Mouse (Mus musculus): ENCODE results near the gene Tbl2. TPM values are rescaled to one million over a fixed set of nuclear protein-coding genes. Genes with fewer than 3 reads are reported as not detected.

Gene Tbl2
- polyA plus RNA-seq, 2 experiments from 2014 or later: 5.2 to 5.4 TPM

DNA sequence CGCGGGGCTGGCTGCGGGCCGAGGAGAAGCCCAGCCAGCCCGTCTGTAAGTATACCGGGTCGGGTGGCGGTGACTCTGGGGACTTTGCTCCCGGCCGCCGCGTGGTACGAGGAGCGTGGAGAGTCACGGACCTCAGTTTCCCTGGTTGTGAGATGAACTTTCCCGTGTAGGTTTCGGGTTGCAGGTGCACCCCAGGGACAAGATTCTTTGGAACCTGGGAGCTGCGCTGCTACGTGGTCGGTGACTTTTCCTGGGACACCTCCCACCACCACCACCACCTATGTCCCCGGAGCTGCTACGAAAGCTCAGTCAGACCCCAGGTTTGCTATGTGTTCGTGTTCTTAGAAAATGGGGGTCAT lies 342 bp downstream of the Tbl2 start:
- ATAC-seq: no peak

DNA sequence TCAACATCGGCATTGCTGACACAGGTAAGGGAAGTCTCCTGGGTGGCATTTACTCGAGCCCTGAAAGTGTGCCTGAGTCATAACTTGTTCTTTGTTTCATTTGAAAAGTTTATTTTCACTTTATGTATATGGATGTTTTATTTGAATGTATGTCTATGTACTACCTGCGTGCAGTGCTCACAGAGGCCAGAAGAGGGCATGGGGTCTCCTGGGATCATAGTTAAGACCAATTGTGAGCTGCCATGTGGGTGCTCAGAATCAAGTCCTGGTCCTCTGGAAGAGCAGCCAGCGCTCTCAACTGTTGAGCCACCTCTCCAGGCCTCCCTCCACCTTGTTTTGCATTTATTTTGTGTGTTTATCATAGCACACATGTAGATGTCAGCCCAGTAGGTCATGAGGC lies 7.0 kb downstream of the Tbl2 start:
- ATAC-seq: no peak

DNA sequence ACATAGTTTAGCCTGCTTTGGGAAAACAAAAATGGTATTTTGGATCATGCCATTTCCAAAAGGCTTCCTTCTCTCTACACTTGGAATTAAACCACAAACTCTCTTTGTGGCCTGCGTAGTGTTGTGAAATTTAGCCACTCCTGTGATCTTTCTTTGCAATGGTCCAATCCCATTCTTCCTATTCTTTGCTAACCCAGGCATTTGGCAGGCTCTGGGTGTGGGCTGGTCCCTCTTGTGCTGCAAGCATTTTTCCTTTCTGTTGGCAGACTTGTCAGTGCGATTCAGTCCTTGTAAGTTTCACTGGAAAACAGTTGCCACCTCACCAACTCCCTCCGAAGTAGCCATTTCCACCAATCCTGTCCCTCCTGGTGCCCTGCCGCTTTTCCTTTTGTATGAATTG lies 11.8 kb downstream of the Tbl2 start:
- ATAC-seq: no peak

DNA sequence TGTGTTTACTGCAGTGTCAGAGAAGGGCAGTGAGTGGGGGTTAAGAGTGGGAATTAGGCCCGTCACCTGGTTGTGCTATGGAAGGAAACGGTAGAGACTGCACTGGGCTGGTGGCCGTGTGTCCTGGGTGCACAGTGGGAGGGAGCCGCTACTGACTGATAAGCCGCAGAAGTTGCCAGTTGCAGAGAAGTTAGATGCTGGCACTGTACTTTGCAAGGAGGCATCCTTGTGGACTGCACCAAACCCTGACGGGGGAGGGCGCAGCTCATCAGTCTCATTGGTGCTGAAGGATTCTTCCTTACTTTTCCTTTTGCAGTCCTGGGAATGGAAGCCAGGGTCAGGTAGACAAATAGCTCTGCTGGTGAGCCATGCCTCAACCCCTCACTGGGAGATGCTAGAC lies 12.2 kb downstream of the Tbl2 start:
- ATAC-seq: no peak

DNA sequence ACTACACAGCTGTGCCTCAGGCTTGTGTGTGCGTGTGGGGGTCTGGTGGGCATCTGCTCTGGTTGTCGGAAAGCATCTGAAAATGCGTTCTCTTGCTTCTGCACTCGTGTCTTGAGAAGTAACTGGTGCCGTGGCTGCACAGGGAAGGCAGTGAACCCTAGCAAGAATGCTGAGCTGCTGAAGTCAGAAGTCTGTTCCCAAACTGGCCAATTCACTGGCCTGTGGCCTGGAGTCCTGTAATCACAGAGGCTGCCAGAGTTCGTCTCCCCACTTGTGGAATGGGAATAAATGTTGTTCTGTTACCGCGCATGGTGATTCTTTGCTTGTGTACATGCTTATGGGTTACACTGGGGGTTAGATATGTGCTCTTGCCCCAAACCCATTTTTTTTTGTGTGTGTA lies 12.9 kb downstream of the Tbl2 start:
- ATAC-seq: no peak

DNA sequence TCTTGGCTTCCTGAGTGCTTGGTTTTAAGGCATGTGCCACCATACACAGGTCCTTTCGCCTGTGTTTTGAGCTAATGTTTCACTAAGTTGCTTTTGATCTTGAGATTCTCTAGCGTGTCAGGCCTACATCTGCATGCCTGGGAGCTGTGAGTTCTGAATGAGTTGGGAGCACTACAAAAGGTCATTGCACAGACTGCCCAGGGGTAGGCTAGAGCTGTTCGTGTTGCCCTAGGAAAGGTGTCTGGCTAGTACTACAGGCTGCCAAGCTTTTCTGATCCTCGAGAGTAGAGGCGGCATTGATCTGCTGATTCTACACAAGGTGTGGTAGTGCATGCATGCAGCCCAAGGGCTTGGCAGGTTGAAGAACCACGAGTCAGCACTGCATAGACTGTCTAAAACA lies 13.4 kb downstream of the Tbl2 start:
- ATAC-seq: no peak

DNA sequence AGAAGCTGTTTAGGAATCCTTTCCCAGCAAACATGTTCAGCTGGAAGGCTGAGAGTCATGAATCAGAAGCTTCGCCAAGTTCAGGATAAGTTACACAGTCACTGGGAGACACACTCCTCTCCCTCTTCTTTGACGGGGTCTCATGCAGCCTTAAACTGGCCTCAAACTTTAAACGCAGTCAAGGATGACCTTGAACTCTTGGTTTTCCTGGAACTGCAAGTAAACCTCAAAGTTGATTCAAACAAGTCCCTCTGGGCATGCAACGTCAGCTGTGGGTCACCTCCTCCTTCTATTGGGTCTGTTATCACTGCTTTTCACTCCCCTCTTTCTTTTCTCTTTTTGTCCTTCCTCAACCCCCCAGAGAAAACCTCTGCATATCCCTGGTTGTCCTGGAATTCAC lies 17.5 kb downstream of the Tbl2 start:
- no peak for ATAC-seq

DNA sequence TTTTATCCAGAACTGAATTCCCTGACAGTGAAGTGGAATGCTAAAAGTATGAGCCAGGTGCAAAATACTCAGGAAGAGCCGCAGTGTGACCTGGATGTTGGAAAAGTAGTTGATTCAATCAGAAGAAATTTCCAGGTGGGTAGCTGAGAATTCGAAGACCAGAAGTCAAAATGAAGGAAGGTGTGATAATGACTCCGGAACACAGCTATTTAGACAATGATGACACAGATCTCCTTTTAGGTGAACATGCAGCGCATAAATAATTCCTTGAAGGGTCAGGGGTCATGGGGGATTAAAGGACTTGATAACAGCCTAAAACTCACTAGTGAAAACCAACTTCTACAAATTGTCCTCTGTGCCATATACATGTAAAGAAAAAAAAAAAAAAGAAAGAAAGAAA lies 18.0 kb downstream of the Tbl2 start:
- no peak for ATAC-seq

DNA sequence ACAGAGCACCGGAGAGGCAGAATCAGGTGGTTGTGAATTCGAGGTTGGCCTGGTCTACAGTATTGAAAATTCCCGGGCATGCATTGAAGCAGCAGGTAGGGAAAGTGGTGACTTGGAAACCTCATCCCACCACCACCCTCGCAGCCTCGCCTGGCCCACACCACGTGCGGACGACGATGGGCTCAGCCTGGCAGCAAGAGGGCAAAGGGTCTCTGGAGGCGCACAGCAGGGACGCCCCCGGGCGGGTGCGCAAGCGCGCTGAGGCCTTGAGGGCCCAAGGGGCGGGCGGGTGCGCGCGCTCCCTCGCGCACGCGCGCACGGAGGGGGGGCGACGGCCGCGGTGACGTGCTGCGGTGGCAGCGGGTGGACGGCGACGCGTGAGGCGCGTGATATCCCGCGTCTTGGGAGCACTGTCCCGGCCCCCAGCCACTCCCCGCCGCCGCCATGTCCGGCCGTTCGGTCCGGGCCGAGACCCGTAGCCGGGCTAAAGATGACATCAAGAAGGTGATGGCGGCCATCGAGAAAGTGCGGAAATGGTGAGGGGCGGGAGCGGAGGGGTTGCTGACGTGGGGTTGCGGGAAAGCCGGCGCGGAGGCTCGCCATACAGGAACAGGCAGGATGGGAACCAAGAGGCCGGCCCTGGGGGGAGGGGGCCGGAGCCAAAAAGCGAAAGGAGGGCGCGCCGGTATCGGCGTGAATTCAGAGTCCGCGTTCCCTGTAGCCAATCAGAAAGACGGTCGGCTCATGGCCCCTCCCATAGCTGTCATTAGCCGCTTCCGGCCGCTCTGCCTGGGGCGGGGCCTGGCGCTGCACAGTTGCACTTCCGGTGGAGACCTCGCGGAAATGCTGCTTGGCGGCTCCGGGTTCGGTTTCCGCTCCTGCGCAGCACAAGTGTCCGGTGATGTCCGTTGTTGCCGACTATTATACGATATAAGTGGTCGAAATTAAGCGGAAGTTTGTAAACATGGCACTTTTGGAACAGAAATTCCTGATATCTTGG lies 18.9 kb downstream of the Tbl2 start, which contains the start of gene Bcl7b:
Gene Bcl7b (plus strand): TSS at position 221 of the 1,000 bp plus-strand sequence.
- peak; percentile 97 for ATAC-seq

DNA sequence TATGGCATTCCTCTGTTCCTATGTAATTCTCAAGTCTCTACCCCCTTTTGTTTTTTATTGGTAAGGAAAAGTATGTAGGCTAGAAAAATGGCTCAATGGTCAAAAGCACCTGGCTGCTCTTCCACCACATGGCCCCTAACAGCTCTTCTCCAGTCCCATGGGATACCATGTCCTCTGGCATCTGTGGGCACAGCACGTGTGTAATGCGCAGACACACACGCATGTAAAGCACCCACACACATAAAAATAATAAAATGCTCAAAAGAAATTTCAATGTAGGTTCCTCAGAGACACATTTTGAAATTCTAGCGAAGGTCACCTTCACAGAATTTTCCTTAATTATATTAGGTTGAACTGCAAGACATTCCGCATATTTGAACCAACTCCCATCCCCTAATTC lies 20.0 kb downstream of the Tbl2 start:
- no peak for ATAC-seq

DNA sequence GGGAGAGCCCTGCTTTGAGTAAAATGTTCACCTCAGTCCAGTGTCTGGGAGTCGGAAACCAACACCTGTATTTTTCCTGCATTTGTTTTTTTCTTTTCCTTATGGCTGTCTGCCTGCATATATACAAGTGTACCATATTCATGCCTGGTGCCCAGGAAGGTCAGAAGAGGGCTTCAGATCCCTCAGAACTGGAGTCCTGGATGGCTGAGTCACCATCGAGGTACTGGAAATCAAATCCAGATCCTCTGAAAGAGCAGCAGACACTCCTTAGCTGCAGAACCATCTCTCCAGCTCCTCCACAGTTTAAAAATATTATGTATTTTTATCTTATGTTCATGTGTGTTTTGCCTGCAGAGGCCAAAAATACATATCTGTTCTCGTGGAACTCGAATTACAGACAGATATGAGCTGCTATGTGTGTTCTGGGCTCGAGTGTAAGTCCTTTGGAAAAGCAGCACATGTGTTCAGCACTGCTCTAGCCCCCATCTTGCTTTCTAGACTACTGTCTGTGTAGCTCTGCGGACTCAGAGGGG lies 22.3 kb downstream of the Tbl2 start:
- ATAC-seq: no peak

DNA sequence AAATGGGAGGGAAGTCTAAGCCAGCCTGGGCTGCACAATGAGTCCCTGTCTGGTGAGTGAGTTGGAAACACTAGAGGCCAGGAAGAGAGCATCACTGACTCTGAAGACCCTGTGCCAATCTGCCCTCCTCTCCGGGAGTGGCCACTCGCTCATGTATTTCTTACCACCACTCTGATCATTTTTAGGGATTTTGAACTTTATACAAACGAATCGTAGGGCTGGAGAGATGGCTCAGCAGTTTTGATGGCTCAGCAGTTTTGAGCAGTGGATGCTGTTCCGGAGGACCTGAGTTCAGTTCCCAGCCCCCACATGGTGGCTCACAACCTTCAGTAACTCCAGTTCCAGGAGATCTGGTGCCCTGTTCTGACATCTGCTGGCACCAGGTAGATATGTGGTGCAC lies 23.5 kb downstream of the Tbl2 start:
- ATAC-seq: no peak

DNA sequence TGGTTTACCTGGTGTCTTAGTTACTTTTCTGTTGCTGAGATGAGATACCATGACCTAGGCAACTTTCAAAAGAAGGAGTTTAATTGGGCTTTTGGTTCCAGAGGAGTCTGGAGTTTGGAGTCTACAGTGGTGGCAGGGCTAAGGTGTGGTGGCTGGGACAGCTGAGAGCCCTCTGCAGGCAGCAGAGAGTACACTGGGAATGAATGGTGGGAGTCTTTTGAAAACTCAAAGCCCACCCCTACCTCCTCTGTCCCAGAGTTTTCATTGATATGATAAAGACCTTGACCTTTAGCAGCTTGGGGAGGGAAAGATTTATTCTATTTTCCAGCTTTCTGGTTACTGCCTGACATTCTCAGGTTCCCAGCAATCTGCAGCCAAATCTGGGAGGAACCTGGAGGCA lies 25.6 kb downstream of the Tbl2 start:
- ATAC-seq: no peak

DNA sequence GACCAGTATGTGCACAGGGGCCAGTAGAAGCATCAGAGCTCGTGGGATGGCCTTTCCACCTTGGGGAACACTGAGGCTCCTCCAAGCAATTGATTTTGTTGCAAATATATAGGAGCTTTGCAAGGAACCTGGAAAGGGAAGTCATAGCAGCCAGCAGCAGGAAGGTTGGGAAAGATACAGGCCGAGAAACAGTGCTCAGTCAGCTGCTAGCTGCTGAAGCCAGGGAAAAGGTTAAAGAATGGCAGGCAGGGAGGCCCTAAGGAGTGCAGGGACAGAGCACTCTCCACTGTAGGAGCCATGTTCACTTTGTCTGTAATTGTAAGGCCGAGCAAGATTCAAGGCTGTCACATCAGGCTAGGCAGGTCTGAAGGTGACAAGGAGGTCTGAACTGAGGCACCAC lies 29.1 kb downstream of the Tbl2 start:
- ATAC-seq: no peak

DNA sequence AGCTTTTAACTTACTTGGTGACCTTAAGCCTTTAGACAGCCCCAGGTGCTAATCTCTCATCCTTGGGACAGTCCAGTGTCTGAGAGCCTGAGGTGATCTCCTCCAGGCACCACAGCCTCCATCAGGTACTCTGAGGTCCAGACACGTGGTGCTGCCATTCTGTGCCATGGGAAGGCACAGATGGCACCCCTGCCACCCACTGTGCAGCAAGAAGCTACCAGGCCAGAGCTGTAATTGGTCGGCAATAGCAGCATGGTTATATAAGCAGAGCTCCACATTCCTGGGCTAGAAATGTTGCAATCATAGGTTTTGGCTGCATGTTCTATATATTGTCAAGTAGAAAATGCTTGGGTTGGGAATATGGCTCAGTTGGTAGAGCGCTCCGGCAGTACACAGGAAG lies 29.5 kb downstream of the Tbl2 start:
- ATAC-seq: no peak

DNA sequence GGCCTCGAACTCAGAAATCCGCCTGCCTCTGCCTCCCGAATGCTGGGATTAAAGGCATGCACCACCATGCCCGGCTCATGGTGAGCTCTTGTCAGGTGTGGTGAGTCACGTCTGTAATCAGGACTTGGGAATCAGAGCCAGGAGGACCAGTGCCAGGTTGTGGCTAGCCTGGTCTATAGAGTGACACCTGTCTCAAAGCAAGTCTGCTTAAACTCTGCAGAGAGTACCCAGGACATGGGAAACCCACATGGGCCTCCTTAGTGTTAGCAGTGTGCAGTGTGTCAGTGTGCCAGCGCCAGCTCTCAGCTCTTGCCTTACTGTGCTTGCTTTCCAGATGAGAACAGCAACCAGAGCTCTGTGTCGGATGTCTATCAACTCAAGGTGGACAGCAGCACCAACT lies 30.2 kb downstream of the Tbl2 start:
- ATAC-seq: no peak

DNA sequence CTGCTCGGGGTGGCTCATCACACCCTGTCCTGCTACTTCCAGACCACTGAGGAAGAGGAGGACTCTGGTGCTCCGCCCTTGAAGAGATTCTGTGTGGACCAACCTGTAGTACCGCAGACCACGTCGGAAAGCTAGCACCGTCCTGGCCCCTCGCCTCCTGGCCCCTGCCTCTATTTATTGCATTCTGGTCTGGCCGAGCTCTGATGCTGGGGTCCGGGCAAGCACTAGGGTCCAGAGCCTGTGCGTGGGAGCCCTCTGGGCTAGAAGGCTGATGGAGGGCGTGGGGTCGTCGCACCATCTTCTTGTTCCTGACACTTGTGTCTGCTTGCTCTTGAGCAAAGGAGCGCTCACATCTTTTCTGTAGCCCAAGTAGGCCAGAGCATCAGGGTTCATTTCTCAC lies 31.3 kb downstream of the Tbl2 start:
- no peak for ATAC-seq

DNA sequence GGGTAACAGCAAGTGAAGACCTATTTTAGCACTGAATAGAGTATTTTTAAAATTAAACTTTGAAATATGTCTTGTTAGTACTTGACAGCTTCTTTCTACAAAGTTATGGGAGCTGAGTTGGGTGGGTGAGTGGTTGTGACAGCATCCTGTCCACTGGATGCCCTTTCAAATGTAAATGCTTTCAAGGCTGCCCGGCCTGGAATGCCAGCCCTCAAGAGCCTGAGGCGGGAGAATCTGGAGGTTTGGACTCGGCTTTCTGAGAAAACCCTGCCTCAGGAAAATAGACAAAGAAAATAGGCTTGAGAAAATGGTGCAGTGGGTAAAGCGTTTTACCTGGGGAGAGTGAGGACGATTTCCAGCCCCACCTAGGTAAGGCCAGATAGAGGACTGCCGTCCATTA lies 32.3 kb downstream of the Tbl2 start:
- no peak for ATAC-seq

DNA sequence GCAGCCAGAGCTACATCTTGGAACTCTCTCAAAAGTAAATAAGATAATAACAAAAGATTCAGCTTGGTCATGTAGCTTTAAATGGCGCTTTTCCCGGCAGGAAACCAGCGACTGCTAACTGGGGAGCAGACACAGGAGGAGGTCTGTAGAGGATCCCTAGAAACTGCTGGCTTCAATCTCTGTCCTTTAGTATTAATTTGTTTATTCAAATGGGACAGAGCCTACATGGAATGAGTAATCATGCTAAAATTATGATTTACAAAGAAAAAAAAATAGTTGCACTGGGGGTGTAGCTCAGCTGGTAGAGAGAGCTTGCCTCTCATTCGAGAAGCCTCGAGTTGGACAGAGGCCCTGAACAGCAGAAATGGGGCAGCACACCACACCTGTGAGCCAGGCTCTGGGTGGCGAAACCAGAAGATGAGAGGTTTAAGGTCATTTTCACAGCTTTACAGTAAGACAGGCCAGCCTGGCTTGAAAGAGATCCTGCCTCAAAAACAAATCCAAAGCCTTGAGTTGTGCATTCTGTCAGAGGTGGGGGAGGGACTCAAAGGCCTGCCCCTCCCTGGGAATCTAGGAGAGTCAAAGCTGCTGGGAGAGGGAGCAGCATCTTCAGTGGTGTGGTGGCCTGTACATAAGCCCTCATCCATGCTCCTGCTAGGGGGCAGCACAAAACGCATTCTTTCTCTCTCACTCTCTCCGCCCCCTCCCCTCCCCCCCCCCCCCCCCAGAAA lies 33.8 kb downstream of the Tbl2 start:
- no peak for ATAC-seq

DNA sequence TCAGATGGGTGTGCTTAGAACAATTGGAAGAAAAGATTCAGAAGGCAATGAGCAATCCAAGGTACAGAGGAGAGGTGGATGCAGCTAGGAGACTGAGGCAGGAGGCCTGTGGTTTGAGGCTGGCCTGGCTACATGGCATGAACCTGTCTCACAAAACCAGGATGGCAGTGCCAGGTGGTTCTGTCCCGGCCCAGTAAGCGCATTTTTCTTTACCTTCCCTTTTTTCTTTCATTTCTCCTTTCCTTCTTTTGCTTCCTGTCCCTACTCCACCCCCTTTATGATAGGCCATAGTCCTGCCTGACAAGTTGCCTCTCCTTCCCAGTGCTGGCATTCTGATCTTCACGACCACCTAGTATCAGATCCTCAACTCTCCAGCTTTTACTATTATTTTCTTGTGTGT lies 35.6 kb downstream of the Tbl2 start:
- ATAC-seq: no peak

DNA sequence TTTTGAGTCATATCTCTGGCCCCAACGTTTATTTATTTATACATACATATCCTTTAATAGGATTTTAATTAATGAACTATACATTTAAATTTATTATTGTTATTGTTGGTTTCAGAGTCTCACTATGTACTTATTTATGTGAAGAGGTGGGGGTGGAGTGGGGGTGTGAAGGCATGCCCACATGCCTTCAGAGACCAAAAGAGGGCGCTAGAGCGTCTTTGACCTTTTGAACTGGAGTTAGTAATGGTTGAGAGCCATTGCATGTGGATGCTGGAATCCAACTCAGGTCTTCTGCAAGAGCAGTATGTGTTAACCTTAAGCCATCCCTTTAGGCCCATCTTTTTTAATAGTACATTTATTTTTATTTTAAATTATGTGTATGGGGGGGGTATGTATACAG lies 36.1 kb downstream of the Tbl2 start:
- no peak for ATAC-seq

DNA sequence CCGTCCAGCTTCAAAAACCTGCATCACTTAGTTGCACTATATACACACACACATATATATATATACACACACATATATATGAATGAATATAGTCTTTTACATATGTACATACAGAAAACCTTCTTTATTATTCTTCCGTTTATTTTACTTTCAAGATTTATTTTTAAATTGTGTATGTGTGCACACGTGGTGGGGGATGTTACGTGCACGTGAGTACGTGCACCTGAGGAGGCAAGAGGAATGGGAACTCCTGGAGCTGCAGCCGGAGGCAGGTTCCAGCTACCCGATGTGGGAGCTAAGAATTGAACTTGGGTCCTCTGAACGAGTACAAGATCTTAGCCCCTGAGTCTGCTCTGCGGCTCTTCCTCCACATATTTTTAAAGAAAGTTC lies 36.8 kb downstream of the Tbl2 start:
- ATAC-seq: peak; percentile 1

DNA sequence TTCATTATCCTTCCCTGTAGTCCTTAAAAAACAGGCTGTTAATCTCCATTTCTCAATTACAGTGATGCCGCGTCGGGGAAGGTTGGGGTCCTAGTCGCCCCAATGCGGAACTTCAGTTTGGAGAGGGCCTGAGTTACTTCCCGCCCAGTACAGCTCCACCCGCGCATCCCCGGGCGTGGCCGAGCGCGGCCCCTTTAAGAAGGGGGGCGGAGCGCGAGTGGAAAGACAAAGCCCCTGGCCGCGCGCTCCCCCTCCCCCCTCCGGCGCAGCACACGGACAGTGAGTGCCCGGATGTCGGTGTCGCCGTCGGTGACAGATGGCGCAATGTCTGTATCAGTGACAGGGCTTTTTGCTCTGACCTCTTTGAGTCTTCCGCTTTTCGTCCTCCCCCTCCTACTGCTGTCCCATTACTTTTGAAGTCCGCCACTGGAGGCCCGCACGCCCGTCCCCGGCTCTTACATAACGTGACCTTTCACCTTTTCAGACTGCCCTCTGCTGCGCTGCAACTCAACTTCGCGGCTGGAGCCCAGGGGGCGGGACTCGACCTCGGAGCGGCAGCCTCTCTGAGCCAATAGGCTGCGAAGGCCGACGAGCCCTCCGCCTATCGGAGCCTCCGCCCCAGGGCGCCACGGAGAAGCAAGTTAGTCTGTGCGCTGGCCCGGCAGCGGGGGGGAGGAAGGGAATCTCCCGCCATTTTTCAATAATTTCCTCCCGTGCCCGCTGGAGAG lies 37.3 kb downstream of the Tbl2 start, which contains the start of gene Baz1b:
Gene Baz1b (plus strand): TSS at position 644 of the 728 bp plus-strand sequence.
- peak; percentile 91 for ATAC-seq

All from activated CD4-positive, CD25-positive, alpha-beta regulatory T cell, adult 4 months (primary cell).